Mouse (Mus musculus): ENCODE measurements around the gene Tada2b.

The Tada2b gene

GRCm38 (mm10) chr5:36479735-36480134 lies 4.3 kb downstream of the Tada2b start:
- DNase-seq, result no peak

GRCm38 (mm10) chr5:36478540-36479420 lies 5.3 kb downstream of the Tada2b start:
- no peak for DNase-seq

- DNase-seq, result no peak
Observed at GRCm38 (mm10) chr5:36477486-36477885, 6.6 kb downstream of the Tada2b start.

- DNase-seq, result peak; percentile 78
Observed at GRCm38 (mm10) chr5:36474283-36474682, 9.8 kb downstream of the Tada2b start.

GRCm38 (mm10) chr5:36472876-36473655 lies 11.0 kb downstream of the Tada2b start:
- no peak for DNase-seq

GRCm38 (mm10) chr5:36471206-36471605 lies 12.9 kb downstream of the Tada2b start:
- no peak for DNase-seq

- DNase-seq, result no peak
Observed at GRCm38 (mm10) chr5:36465889-36466288, 18.2 kb downstream of the Tada2b start.

GRCm38 (mm10) chr5:36464709-36465661 lies 19.1 kb downstream of the Tada2b start, which contains the start of gene Grpel1:
Gene Grpel1 (plus strand): TSS chr5:36464998.
- DNase-seq, result peak; percentile 99

- DNase-seq, result peak; percentile 22
Observed at GRCm38 (mm10) chr5:36463391-36463790, 20.7 kb downstream of the Tada2b start.

- DNase-seq, result peak; percentile 74
Observed at GRCm38 (mm10) chr5:36462810-36463209, 21.3 kb downstream of the Tada2b start.

GRCm38 (mm10) chr5:36461231-36461630 lies 22.9 kb downstream of the Tada2b start:
- no peak for DNase-seq

GRCm38 (mm10) chr5:36460712-36461111 lies 23.4 kb downstream of the Tada2b start:
- DNase-seq, result no peak

- peak; percentile 53 for DNase-seq
Observed at GRCm38 (mm10) chr5:36458926-36459325, 25.2 kb downstream of the Tada2b start.

- DNase-seq, result no peak
Observed at GRCm38 (mm10) chr5:36457706-36458105, 26.4 kb downstream of the Tada2b start.

- no peak for DNase-seq
Observed at GRCm38 (mm10) chr5:36452821-36453220, 31.3 kb downstream of the Tada2b start.

- DNase-seq, result no peak
Observed at GRCm38 (mm10) chr5:36451872-36452389, 32.2 kb downstream of the Tada2b start.

GRCm38 (mm10) chr5:36451119-36451518 lies 33.0 kb downstream of the Tada2b start:
- peak; percentile 36 for DNase-seq

- no peak for DNase-seq
Observed at GRCm38 (mm10) chr5:36449710-36450358, 34.3 kb downstream of the Tada2b start.

- DNase-seq, result no peak
Observed at GRCm38 (mm10) chr5:36447872-36448271, 36.2 kb downstream of the Tada2b start.

GRCm38 (mm10) chr5:36446166-36446890 lies 37.8 kb downstream of the Tada2b start:
- no peak for DNase-seq

- no peak for DNase-seq
Observed at GRCm38 (mm10) chr5:36445028-36445427, 39.1 kb downstream of the Tada2b start.

All from embryo, embryonic 11 days (tissue).